Mouse (Mus musculus): ENCODE measurements around the gene Olfr503.

- TF ChIP-seq POLR2A (IDR thresholded peaks at IDR 0.05; ENCODE audit: insufficient read depth, low read depth, low read length) (no peak), CTCF (IDR thresholded peaks at IDR 0.05) (no peak), EP300 (IDR thresholded peaks at IDR 0.05; ENCODE audit: insufficient read depth, low read depth, low read length) (no peak)
Observed at GRCm38 (mm10) chr7:108524965-108525364, 19.4 kb upstream of the Olfr503 start, which contains the start of gene Olfr502.
